Mouse (Mus musculus): ENCODE data around the gene Chaf1a. TPM values are rescaled to one million over a fixed set of nuclear protein-coding genes. Genes with fewer than 3 reads are reported as not detected.
"Not testable (repeated sequence)": the region's sequence is repeated elsewhere in the genome, so short reads cannot be mapped to it uniquely, and the experiment has no call there.

Gene Chaf1a
- polyA plus RNA-seq, 1 experiment from 2014 or later, result 52.3 TPM

DNA sequence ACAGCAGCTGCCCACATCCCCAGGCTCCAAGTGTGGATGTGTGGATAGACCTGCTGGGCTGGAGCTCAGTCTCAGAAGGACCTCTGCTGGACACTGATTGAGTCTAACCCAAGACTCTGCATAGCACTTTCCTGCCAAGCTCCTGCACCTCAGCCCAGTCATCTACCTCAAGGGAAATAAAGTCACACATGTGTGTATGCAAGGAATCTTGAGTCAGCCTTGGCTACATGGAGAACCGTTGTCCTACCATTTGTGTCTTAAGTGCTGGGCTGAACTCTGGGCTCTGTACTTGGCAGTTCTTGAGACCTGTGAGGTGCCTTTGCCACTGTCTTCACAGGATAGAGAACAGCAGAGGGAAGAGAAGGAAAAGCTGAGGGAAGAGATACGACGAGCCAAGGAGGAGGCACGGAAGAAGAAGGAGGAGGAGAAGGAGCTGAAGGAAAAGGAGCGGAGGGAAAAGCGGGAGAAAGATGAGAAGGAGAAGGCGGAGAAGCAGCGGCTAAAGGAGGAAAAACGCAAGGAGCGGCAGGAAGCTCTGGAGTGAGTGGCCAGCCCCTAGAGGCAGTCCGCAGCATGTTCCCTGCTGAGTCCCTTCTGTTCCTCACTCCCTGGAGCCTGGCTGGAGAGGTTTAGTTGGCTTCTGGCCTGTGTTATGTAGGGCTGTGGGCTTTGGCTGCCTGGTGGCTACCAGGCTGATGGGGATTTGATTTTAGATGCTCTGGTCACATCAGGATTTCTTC, 17.3 kb downstream of the Chaf1a start:
- no peaks in the 10 kb centered on the region for H3K27me3 ChIP-seq (replicated peaks; ENCODE audit: low read depth, poor library complexity, severe bottlenecking)
- no peak overlapping the region for H3K27ac ChIP-seq (replicated peaks)
- no peak overlapping the region for H3K4me3 ChIP-seq
- no peak for DNase-seq (ENCODE audit: low spot score)
- no peaks in the 10 kb centered on the region for H3K9me3 ChIP-seq
- 0 out of 2 replicates have a peak, but pooled peaks cover 2% of the 10 kb centered on the region for H3K4me1 ChIP-seq
- peaks cover 98% of the 10 kb centered on the region for H3K36me3 ChIP-seq (replicated peaks)
- WGBS, result 81% methylated on average over 11 of the region's 11 CpGs

GRCm38 (mm10) chr17:56062081-56062480, 21.8 kb downstream of the Chaf1a start:
- WGBS, result 95% methylated on average over 7 of the region's 7 CpGs
- H3K4me3 ChIP-seq, result no peak overlapping the region
- no peaks in the 10 kb centered on the region for H3K4me1 ChIP-seq
- H3K9me3 ChIP-seq, result no peaks in the 10 kb centered on the region
- H3K36me3 ChIP-seq (replicated peaks), result peaks cover 100% of the 10 kb centered on the region
- H3K27me3 ChIP-seq (replicated peaks; ENCODE audit: low read depth, poor library complexity, severe bottlenecking), result no peaks in the 10 kb centered on the region
- DNase-seq (ENCODE audit: low spot score), result no peak
- H3K27ac ChIP-seq (replicated peaks), result no peak overlapping the region

- H3K27me3 ChIP-seq (replicated peaks; ENCODE audit: low read depth, poor library complexity, severe bottlenecking); H3K27ac ChIP-seq (replicated peaks); H3K4me1 ChIP-seq; DNase-seq (ENCODE audit: low spot score); H3K9me3 ChIP-seq; H3K4me3 ChIP-seq: not testable (repeated sequence)
- peaks cover 100% of the 10 kb centered on the region for H3K36me3 ChIP-seq (replicated peaks)
- 76% methylated on average over 6 of the region's 6 CpGs for WGBS
Measured at GRCm38 (mm10) chr17:56065715-56066114, 25.5 kb downstream of the Chaf1a start.

DNA sequence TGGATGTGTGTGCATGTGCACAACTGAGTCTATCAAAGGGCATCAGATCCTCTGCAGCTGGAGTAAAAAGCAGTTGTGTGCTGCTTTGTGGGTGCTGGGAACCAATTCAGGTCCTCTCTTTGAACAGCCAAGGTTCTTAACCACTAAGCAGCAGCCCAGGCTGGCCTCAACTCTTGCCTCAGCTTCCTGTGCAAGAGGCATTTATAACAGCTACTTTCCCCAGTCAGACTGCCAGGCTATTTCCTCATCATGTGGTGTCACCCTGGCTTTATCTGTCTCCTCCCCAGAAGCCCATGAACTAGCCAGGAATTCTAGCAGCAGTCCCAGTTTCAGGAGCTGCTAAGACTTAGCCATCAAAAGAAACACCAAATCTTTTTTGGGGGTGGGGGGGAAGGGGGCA, 26.2 kb downstream of the Chaf1a start:
- Histone ChIP-seq H3K27me3 (replicated peaks; ENCODE audit: low read depth, poor library complexity, severe bottlenecking) (no peaks in the 10 kb centered on the region), H3K36me3 (replicated peaks) (peaks cover 100% of the 10 kb centered on the region)

GRCm38 (mm10) chr17:56069066-56069465, 28.8 kb downstream of the Chaf1a start:
- WGBS, result 95% methylated on average over 14 of the region's 14 CpGs
- DNase-seq (ENCODE audit: low spot score), result no peak

More for the DNA sequence above, 26.2 kb downstream of the Chaf1a start:
- H3K4me1 ChIP-seq, result no peaks in the 10 kb centered on the region
- no peak overlapping the region for H3K27ac ChIP-seq (replicated peaks)
- no peak overlapping the region for H3K4me3 ChIP-seq
- no peak for DNase-seq (ENCODE audit: low spot score)
- H3K9me3 ChIP-seq, result no peaks in the 10 kb centered on the region

GRCm38 (mm10) chr17:56071126-56071525, 30.9 kb downstream of the Chaf1a start:
- Histone ChIP-seq H3K4me3 (no peak overlapping the region), H3K4me1 (peaks cover 31% of the 10 kb centered on the region), H3K27me3 (replicated peaks; ENCODE audit: low read depth, poor library complexity, severe bottlenecking) (no peaks in the 10 kb centered on the region), H3K27ac (replicated peaks) (no peak overlapping the region), H3K9me3 (no peaks in the 10 kb centered on the region), H3K36me3 (replicated peaks) (peaks cover 73% of the 10 kb centered on the region)
- DNase-seq (ENCODE audit: low spot score), result no peak

More at GRCm38 (mm10) chr17:56069066-56069465, 28.8 kb downstream of the Chaf1a start:
- Histone ChIP-seq H3K4me1 (peaks cover 16% of the 10 kb centered on the region), H3K27me3 (replicated peaks; ENCODE audit: low read depth, poor library complexity, severe bottlenecking) (no peaks in the 10 kb centered on the region), H3K9me3 (no peaks in the 10 kb centered on the region), H3K27ac (replicated peaks) (no peak overlapping the region), H3K36me3 (replicated peaks) (peaks cover 94% of the 10 kb centered on the region), H3K4me3 (no peak overlapping the region)

- H3K36me3 ChIP-seq (replicated peaks), result peaks cover 62% of the 10 kb centered on the region
Measured at GRCm38 (mm10) chr17:56072243-56072642, 32.0 kb downstream of the Chaf1a start.

GRCm38 (mm10) chr17:56074097-56074826, 34.0 kb downstream of the Chaf1a start:
- peak overlapping the region; percentile 78 for H3K4me3 ChIP-seq
- no peaks in the 10 kb centered on the region for H3K27me3 ChIP-seq (replicated peaks; ENCODE audit: low read depth, poor library complexity, severe bottlenecking)
- WGBS, result 8% methylated on average over 22 of the region's 22 CpGs
- peaks cover 42% of the 10 kb centered on the region for H3K36me3 ChIP-seq (replicated peaks)
- peak overlapping the region; percentile 91 for H3K27ac ChIP-seq (replicated peaks)
- DNase-seq (ENCODE audit: low spot score), result peak; percentile 91
- peaks cover 34% of the 10 kb centered on the region for H3K4me1 ChIP-seq
- no peaks in the 10 kb centered on the region for H3K9me3 ChIP-seq

More at GRCm38 (mm10) chr17:56072243-56072642, 32.0 kb downstream of the Chaf1a start:
- no peaks in the 10 kb centered on the region for H3K27me3 ChIP-seq (replicated peaks; ENCODE audit: low read depth, poor library complexity, severe bottlenecking)
- no peaks in the 10 kb centered on the region for H3K9me3 ChIP-seq
- 89% methylated on average over 5 of the region's 5 CpGs for WGBS
- no peak overlapping the region for H3K27ac ChIP-seq (replicated peaks)
- no peak overlapping the region for H3K4me3 ChIP-seq
- no peak for DNase-seq (ENCODE audit: low spot score)
- H3K4me1 ChIP-seq, result peaks cover 31% of the 10 kb centered on the region

- peak within 1 kb of the TSS; percentile 91 for H3K27ac ChIP-seq (replicated peaks)
- peak; percentile 97 for DNase-seq (ENCODE audit: low spot score)
- WGBS, result under 1% methylated on average over 35 of the region's 35 CpGs
- H3K4me3 ChIP-seq, result peak within 1 kb of the TSS; percentile 78
- H3K4me1 ChIP-seq, result peaks cover 35% of the 10 kb centered on the region
- no peaks in the 10 kb centered on the region for H3K27me3 ChIP-seq (replicated peaks; ENCODE audit: low read depth, poor library complexity, severe bottlenecking)
- H3K9me3 ChIP-seq, result no peaks in the 10 kb centered on the region
- peaks cover 37% of the 10 kb centered on the region for H3K36me3 ChIP-seq (replicated peaks)
Measured at GRCm38 (mm10) chr17:56074827-56075208, 34.6 kb downstream of the Chaf1a start, which contains the start of gene Ubxn6. TSS of gene Ubxn6 (minus strand) at chr17:56075028.

DNA sequence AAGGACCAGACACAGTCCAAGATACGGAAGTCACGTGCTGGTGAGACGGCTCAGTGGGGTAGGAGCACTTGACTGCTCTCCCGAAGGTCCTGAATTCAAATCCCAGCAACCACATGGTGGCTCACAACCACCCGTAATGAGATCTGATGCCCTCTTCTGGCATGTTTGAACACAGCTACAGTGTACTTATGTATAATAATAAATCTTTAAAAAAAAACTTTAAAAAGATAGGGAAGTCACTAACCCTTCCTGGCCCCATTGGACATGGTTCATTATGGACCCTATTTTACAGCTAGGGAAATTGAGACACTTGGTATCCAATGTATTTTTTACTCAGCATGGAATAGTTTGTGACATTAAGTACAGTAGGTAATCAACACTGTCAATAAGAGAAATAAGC, 37.3 kb downstream of the Chaf1a start:
- H3K4me1 ChIP-seq, result peaks cover 60% of the 10 kb centered on the region

GRCm38 (mm10) chr17:56078361-56078760, 38.1 kb downstream of the Chaf1a start:
- H3K27me3 ChIP-seq (replicated peaks; ENCODE audit: low read depth, poor library complexity, severe bottlenecking); H3K9me3 ChIP-seq; DNase-seq (ENCODE audit: low spot score): not testable (repeated sequence)
- WGBS, result 65% methylated on average over 9 of the region's 9 CpGs
- peak overlapping the region; percentile 81 for H3K4me3 ChIP-seq
- H3K4me1 ChIP-seq, result peaks cover 54% of the 10 kb centered on the region
- peak overlapping the region; percentile 73 for H3K27ac ChIP-seq (replicated peaks)
- peaks cover 16% of the 10 kb centered on the region for H3K36me3 ChIP-seq (replicated peaks)

More for the DNA sequence above, 37.3 kb downstream of the Chaf1a start:
- Histone ChIP-seq H3K4me3 (no peak overlapping the region), H3K27ac (replicated peaks) (no peak overlapping the region), H3K36me3 (replicated peaks) (peaks cover 16% of the 10 kb centered on the region), H3K9me3 (no peaks in the 10 kb centered on the region), H3K27me3 (replicated peaks; ENCODE audit: low read depth, poor library complexity, severe bottlenecking) (no peaks in the 10 kb centered on the region)
- WGBS, result 91% methylated on average over 5 of the region's 5 CpGs
- DNase-seq (ENCODE audit: low spot score), result no peak

DNA sequence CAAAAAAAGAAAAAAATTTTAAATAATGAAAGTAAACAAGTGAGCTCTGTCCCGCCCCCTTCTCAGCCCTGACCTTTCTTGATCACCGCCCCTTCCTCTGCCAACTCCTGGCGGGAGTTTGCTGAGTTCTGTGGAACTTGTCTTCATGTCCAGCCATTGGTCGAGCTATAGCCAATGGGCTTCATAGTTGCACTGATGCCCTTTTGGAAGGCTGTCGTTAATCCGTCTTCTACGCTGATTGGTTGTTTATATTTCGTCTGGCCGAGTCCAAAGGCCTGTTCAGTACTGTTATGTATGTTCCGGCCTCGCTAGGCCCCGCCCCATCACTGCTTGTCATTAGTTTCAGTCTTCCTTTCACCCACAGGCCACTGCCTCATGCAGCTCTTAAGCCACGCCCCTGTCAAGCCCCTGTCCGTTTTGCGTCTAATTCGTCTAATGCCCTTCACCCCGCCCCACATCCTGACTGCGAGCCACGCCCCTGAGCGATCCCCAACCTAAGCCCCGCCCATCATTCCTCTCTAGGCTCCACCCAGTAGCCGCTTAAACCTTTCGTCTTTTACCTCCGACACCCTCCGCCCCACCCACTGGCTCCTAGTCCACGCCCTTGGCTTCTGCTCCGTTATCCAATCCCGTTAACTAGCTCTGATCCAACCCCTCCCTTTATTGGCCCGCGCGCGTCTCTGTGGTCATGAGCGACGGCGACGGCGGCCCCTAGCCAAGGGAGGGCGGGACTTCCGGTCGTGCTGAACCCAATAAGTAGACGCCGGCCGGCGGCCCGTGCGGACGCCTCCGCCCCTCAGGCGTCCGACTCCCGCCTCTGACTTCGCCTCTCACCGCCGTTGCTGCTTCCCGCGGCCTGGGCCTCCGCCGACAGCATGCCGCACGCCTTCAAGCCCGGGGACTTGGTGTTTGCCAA, 38.9 kb downstream of the Chaf1a start, which contains the start of gene Hdgfl2:
Gene Hdgfl2, plus strand, starts transcription at position 755 of the 916 bp plus-strand sequence.
- peaks cover 21% of the 10 kb centered on the region for H3K36me3 ChIP-seq (replicated peaks)
- H3K27ac ChIP-seq (replicated peaks), result peak within 1 kb of the TSS; percentile 87
- H3K27me3 ChIP-seq (replicated peaks; ENCODE audit: low read depth, poor library complexity, severe bottlenecking), result no peaks in the 10 kb centered on the region
- WGBS, result under 1% methylated on average over 61 of the region's 61 CpGs
- H3K4me1 ChIP-seq, result peaks cover 46% of the 10 kb centered on the region
- H3K9me3 ChIP-seq, result no peaks in the 10 kb centered on the region
- H3K4me3 ChIP-seq, result peak within 1 kb of the TSS; percentile 81
- peak; percentile 100 for DNase-seq (ENCODE audit: low spot score)
